Mouse (Mus musculus): ENCODE results near the gene 1700028J19Rik. TPM values are rescaled to one million over a fixed set of nuclear protein-coding genes. Genes with fewer than 3 reads are reported as not detected.
"Not testable (repeated sequence)": the region's sequence is repeated elsewhere in the genome, so short reads cannot be mapped to it uniquely, and the experiment has no call there.

The 1700028J19Rik gene
- polyA plus RNA-seq, 1 experiment from 2014 or later = 2.4 TPM

GRCm38 (mm10) chr7:44241163-44241562, 5.3 kb downstream of the 1700028J19Rik start:
- Histone ChIP-seq H3K27me3 (replicated peaks; ENCODE audit: control insufficient read depth, insufficient read depth, low read length) (no peaks in the 10 kb centered on the region), H3K4me2 (ENCODE audit: low read length) (no peak overlapping the region), H3K9ac (ENCODE audit: low read length) (no peak overlapping the region), H3K27ac (ENCODE audit: low read depth, low read length) (no peak overlapping the region), H3K9me3 (replicated peaks; ENCODE audit: control insufficient read depth, low read length) (no peaks in the 10 kb centered on the region), H3K4me3 (ENCODE audit: low read depth, low read length) (no peak overlapping the region), H3K36me3 (ENCODE audit: control insufficient read depth, insufficient read depth, low read length) (no peaks in the 10 kb centered on the region), H3K4me1 (ENCODE audit: control insufficient read depth, insufficient read depth, low read length) (peaks cover 4% of the 10 kb centered on the region)
- 69% methylated on average over 2 of the region's 2 CpGs for WGBS
- ATAC-seq (no peak), DNase-seq (ENCODE audit: low spot score) (no peak)

- Histone ChIP-seq H3K4me2 (ENCODE audit: low read length) (no peak overlapping the region), H3K4me1 (ENCODE audit: control insufficient read depth, insufficient read depth, low read length) (peaks cover 4% of the 10 kb centered on the region), H3K4me3 (ENCODE audit: low read depth, low read length) (no peak overlapping the region), H3K9ac (ENCODE audit: low read length) (no peak overlapping the region), H3K27ac (ENCODE audit: low read depth, low read length) (no peak overlapping the region), H3K27me3 (replicated peaks; ENCODE audit: control insufficient read depth, insufficient read depth, low read length) (no peaks in the 10 kb centered on the region), H3K36me3 (ENCODE audit: control insufficient read depth, insufficient read depth, low read length) (no peaks in the 10 kb centered on the region), H3K9me3 (replicated peaks; ENCODE audit: control insufficient read depth, low read length) (no peaks in the 10 kb centered on the region)
- DNase-seq (ENCODE audit: low spot score) (no peak), ATAC-seq (no peak)
- WGBS = 58% methylated on average over 1 of the region's 1 CpGs
Observed at GRCm38 (mm10) chr7:44240712-44241111, 5.8 kb downstream of the 1700028J19Rik start.

GRCm38 (mm10) chr7:44239913-44240312, 6.6 kb downstream of the 1700028J19Rik start:
- Histone ChIP-seq H3K9ac (ENCODE audit: low read length) (no peak overlapping the region), H3K4me1 (ENCODE audit: control insufficient read depth, insufficient read depth, low read length) (no peaks in the 10 kb centered on the region), H3K27ac (ENCODE audit: low read depth, low read length) (no peak overlapping the region), H3K4me3 (ENCODE audit: low read depth, low read length) (no peak overlapping the region), H3K27me3 (replicated peaks; ENCODE audit: control insufficient read depth, insufficient read depth, low read length) (no peaks in the 10 kb centered on the region), H3K36me3 (ENCODE audit: control insufficient read depth, insufficient read depth, low read length) (no peaks in the 10 kb centered on the region), H3K9me3 (replicated peaks; ENCODE audit: control insufficient read depth, low read length) (no peaks in the 10 kb centered on the region), H3K4me2 (ENCODE audit: low read length) (no peak overlapping the region)
- DNase-seq (ENCODE audit: low spot score) (no peak), ATAC-seq (no peak)
- WGBS = 51% methylated on average over 2 of the region's 2 CpGs

- H3K4me2 ChIP-seq (ENCODE audit: low read length) = no peak within 1 kb of the TSS
- ATAC-seq (no peak), DNase-seq (ENCODE audit: low spot score) (no peak)
- no peaks in the 10 kb centered on the region for H3K36me3 ChIP-seq (ENCODE audit: control insufficient read depth, insufficient read depth, low read length)
- no peak within 1 kb of the TSS for H3K27ac ChIP-seq (ENCODE audit: low read depth, low read length)
- 77% methylated on average over 3 of the region's 3 CpGs for WGBS
- H3K9me3 ChIP-seq (replicated peaks; ENCODE audit: control insufficient read depth, low read length) = no peaks in the 10 kb centered on the region
- no peak within 1 kb of the TSS for H3K4me3 ChIP-seq (ENCODE audit: low read depth, low read length)
- no peaks in the 10 kb centered on the region for H3K27me3 ChIP-seq (replicated peaks; ENCODE audit: control insufficient read depth, insufficient read depth, low read length)
- H3K9ac ChIP-seq (ENCODE audit: low read length) = no peak within 1 kb of the TSS
- no peaks in the 10 kb centered on the region for H3K4me1 ChIP-seq (ENCODE audit: control insufficient read depth, insufficient read depth, low read length)
Observed at GRCm38 (mm10) chr7:44235909-44236308, 10.6 kb downstream of the 1700028J19Rik start, which contains the start of gene Gm36864. Gm36864 (plus strand) TSS chr7:44236177.

GRCm38 (mm10) chr7:44225076-44225475, 21.4 kb downstream of the 1700028J19Rik start, which contains the start of gene Klk1:
Klk1 (plus strand) TSS chr7:44225360.
- Histone ChIP-seq H3K36me3 (ENCODE audit: control insufficient read depth, insufficient read depth, low read length) (no peaks in the 10 kb centered on the region), H3K4me3 (ENCODE audit: low read depth, low read length) (no peak within 1 kb of the TSS), H3K4me1 (ENCODE audit: control insufficient read depth, insufficient read depth, low read length) (no peaks in the 10 kb centered on the region), H3K27me3 (replicated peaks; ENCODE audit: control insufficient read depth, insufficient read depth, low read length) (no peaks in the 10 kb centered on the region), H3K9me3 (replicated peaks; ENCODE audit: control insufficient read depth, low read length) (no peaks in the 10 kb centered on the region), H3K9ac (ENCODE audit: low read length) (no peak within 1 kb of the TSS), H3K4me2 (ENCODE audit: low read length) (no peak within 1 kb of the TSS), H3K27ac (ENCODE audit: low read depth, low read length) (no peak within 1 kb of the TSS)
- no peak for ATAC-seq
- 23% methylated on average over 1 of the region's 1 CpGs for WGBS
- DNase-seq (ENCODE audit: low spot score) = no peak

- H3K9me3 ChIP-seq (replicated peaks; ENCODE audit: control insufficient read depth, low read length); H3K36me3 ChIP-seq (ENCODE audit: control insufficient read depth, insufficient read depth, low read length); DNase-seq (ENCODE audit: low spot score); H3K27ac ChIP-seq (ENCODE audit: low read depth, low read length); H3K4me1 ChIP-seq (ENCODE audit: control insufficient read depth, insufficient read depth, low read length); ATAC-seq; H3K9ac ChIP-seq (ENCODE audit: low read length); H3K27me3 ChIP-seq (replicated peaks; ENCODE audit: control insufficient read depth, insufficient read depth, low read length); H3K4me3 ChIP-seq (ENCODE audit: low read depth, low read length); H3K4me2 ChIP-seq (ENCODE audit: low read length): not testable (repeated sequence)
- 86% methylated on average over 6 of the region's 6 CpGs for WGBS
Observed at GRCm38 (mm10) chr7:44222335-44222734, 24.2 kb downstream of the 1700028J19Rik start.

- DNase-seq (ENCODE audit: low spot score); H3K4me2 ChIP-seq (ENCODE audit: low read length); H3K9ac ChIP-seq (ENCODE audit: low read length); H3K27me3 ChIP-seq (replicated peaks; ENCODE audit: control insufficient read depth, insufficient read depth, low read length); H3K36me3 ChIP-seq (ENCODE audit: control insufficient read depth, insufficient read depth, low read length); ATAC-seq; H3K4me1 ChIP-seq (ENCODE audit: control insufficient read depth, insufficient read depth, low read length); H3K4me3 ChIP-seq (ENCODE audit: low read depth, low read length); H3K9me3 ChIP-seq (replicated peaks; ENCODE audit: control insufficient read depth, low read length); H3K27ac ChIP-seq (ENCODE audit: low read depth, low read length): not testable (repeated sequence)
- WGBS = 73% methylated on average over 8 of the region's 10 CpGs
Observed at GRCm38 (mm10) chr7:44221601-44222000, 24.9 kb downstream of the 1700028J19Rik start.

GRCm38 (mm10) chr7:44215645-44216044, 30.9 kb downstream of the 1700028J19Rik start, which contains the start of gene Klk1b5:
Klk1b5 (plus strand) TSS chr7:44215945.
- Histone ChIP-seq H3K27me3 (replicated peaks; ENCODE audit: control insufficient read depth, insufficient read depth, low read length) (no peaks in the 10 kb centered on the region), H3K9me3 (replicated peaks; ENCODE audit: control insufficient read depth, low read length) (no peaks in the 10 kb centered on the region), H3K36me3 (ENCODE audit: control insufficient read depth, insufficient read depth, low read length) (no peaks in the 10 kb centered on the region), H3K9ac (ENCODE audit: low read length) (no peak within 1 kb of the TSS), H3K4me1 (ENCODE audit: control insufficient read depth, insufficient read depth, low read length) (no peaks in the 10 kb centered on the region), H3K4me2 (ENCODE audit: low read length) (no peak within 1 kb of the TSS), H3K27ac (ENCODE audit: low read depth, low read length) (no peak within 1 kb of the TSS), H3K4me3 (ENCODE audit: low read depth, low read length) (no peak within 1 kb of the TSS)
- DNase-seq (ENCODE audit: low spot score) = no peak
- no peak for ATAC-seq
- WGBS = 90% methylated on average over 1 of the region's 1 CpGs

GRCm38 (mm10) chr7:44208307-44208706, 38.2 kb downstream of the 1700028J19Rik start:
- H3K27me3 ChIP-seq (replicated peaks; ENCODE audit: control insufficient read depth, insufficient read depth, low read length) = no peaks in the 10 kb centered on the region
- WGBS = 88% methylated on average over 3 of the region's 3 CpGs
- no peak for ATAC-seq
- H3K36me3 ChIP-seq (ENCODE audit: control insufficient read depth, insufficient read depth, low read length) = no peaks in the 10 kb centered on the region
- no peak overlapping the region for H3K4me3 ChIP-seq (ENCODE audit: low read depth, low read length)
- H3K9me3 ChIP-seq (replicated peaks; ENCODE audit: control insufficient read depth, low read length) = no peaks in the 10 kb centered on the region
- no peak for DNase-seq (ENCODE audit: low spot score)
- H3K4me1 ChIP-seq (ENCODE audit: control insufficient read depth, insufficient read depth, low read length) = no peaks in the 10 kb centered on the region
- H3K4me2 ChIP-seq (ENCODE audit: low read length) = no peak overlapping the region
- H3K27ac ChIP-seq (ENCODE audit: low read depth, low read length) = no peak overlapping the region
- H3K9ac ChIP-seq (ENCODE audit: low read length) = no peak overlapping the region
